In the genomic region with DNA sequence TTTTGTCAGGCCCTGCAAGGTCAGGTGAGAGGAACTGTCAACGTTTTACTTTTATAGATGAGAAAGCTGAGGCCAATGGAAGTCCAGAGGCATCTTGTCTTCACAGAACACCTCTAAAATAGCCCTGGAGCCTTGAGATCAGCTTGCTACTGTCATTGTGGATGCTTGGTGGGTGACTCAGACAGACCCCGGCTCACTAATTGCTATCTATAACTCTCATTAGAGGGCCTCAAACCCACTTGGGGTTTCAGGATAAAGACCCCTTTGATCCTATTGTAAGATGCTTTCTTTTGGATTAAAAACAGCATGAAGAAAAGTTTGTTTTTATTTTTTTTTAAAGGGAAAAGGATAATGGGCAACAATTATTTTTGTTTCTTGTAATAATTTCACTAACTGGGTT, we compare ENCODE assay signal across 22 mouse cellular contexts. TPM values are rescaled to one million over a fixed set of nuclear protein-coding genes. Genes with fewer than 3 reads are reported as not detected.
DNase-seq lines count a peak whose midpoint lies in the region; ATAC-seq lines count a peak whose summit lies in the region.
"Had no signal": no experiment of that assay in that cellular context is flagged by ENCODE, and none has a peak within 500 bp of the region (broad histone marks: within the 10 kb centered on the region; RNA-seq: fewer than 3 reads in every experiment).

No protein-coding gene starts in this region.

- H3K4me2 ChIP-seq in heart, embryonic 13.5 days: no peak overlapping the region
- no peak overlapping the region for H3K4me2 ChIP-seq in midbrain, embryonic 13.5 days (replicated peaks)
- no peak overlapping the region for H3K4me2 ChIP-seq in midbrain, embryonic 16.5 days (ENCODE audit: low read length)
- H3K4me2 ChIP-seq in hindbrain, embryonic 15.5 days: no peak overlapping the region
- H3K4me2 ChIP-seq: embryonic facial prominence, embryonic 12.5 days had no signal

- H3K4me3 ChIP-seq in heart, embryonic 13.5 days: no peak overlapping the region
- no peak overlapping the region for H3K4me3 ChIP-seq in midbrain, embryonic 13.5 days (replicated peaks)
- no peak overlapping the region for H3K4me3 ChIP-seq in midbrain, embryonic 16.5 days (ENCODE audit: low read depth, low read length)
- no peak overlapping the region for H3K4me3 ChIP-seq in hindbrain, embryonic 15.5 days
- H3K4me3 ChIP-seq: embryonic facial prominence, embryonic 12.5 days; erythroblast, embryonic 14.5 days; heart, adult 2 months had no signal

- H3K27ac ChIP-seq in heart, embryonic 13.5 days (replicated peaks): peak overlapping the region; percentile 17
- H3K27ac ChIP-seq in midbrain, embryonic 13.5 days: peak overlapping the region; percentile 26; the same call in 1 of the 2 replicates
- H3K27ac ChIP-seq in midbrain, embryonic 16.5 days (ENCODE audit: low read length): no peak overlapping the region
- H3K27ac ChIP-seq in hindbrain, embryonic 15.5 days (replicated peaks): peak overlapping the region; percentile 41; the same call in 1 of the 2 replicates
- H3K27ac ChIP-seq: embryonic facial prominence, embryonic 12.5 days; heart, adult 2 months; stomach, postnatal 0 days had no signal

- peaks cover 46% of the 10 kb centered on the region for H3K27me3 ChIP-seq in heart, embryonic 13.5 days (replicated peaks)
- no peaks in the 10 kb centered on the region for H3K27me3 ChIP-seq in midbrain, embryonic 13.5 days
- H3K27me3 ChIP-seq in midbrain, embryonic 16.5 days (ENCODE audit: control insufficient read depth, insufficient read depth, low read depth, low read length): no peaks in the 10 kb centered on the region
- H3K27me3 ChIP-seq in hindbrain, embryonic 15.5 days: no peaks in the 10 kb centered on the region

- no peak for ATAC-seq in heart, embryonic 13.5 days (ENCODE audit: extremely low read depth, insufficient number of reproducible peaks, low FRiP score, low TSS enrichment)
- ATAC-seq in midbrain, embryonic 13.5 days: no peak
- ATAC-seq in midbrain, embryonic 16.5 days: no peak
- no peak for ATAC-seq in hindbrain, embryonic 15.5 days (ENCODE audit: low FRiP score, low read depth)
- ATAC-seq: inflammation-experienced regulatory T-cells, adult 6 months; lung, postnatal 0 days had no signal

- no peak for DNase-seq in heart, adult 9 months (ENCODE audit: low spot score in 2 of 2)
- peak; percentile 53 for DNase-seq in retina, postnatal 1 day
- no peak for DNase-seq in spleen, adult 12 weeks (ENCODE audit: low spot score)
- DNase-seq: adrenal gland, adult 2 months; cerebellum, adult 9-10 months; gastrocnemius, postnatal 14 days; heart, adult 2 months; heart, postnatal 10 days; kidney, adult 2 months; kidney, postnatal 10 days; left cerebral cortex, postnatal 4 days; liver; right cerebral cortex, postnatal 25 days had no signal

- H3K4me1 ChIP-seq in heart, embryonic 13.5 days: peaks cover 55% of the 10 kb centered on the region
- H3K4me1 ChIP-seq in midbrain, embryonic 13.5 days (replicated peaks): peaks cover 35% of the 10 kb centered on the region
- peaks cover 10% of the 10 kb centered on the region; the same call in 1 of the 2 replicates for H3K4me1 ChIP-seq in midbrain, embryonic 16.5 days (ENCODE audit: control insufficient read depth, insufficient read depth, low read length)
- peaks cover 19% of the 10 kb centered on the region for H3K4me1 ChIP-seq in hindbrain, embryonic 15.5 days (replicated peaks)

- no peaks in the 10 kb centered on the region for H3K9me3 ChIP-seq in heart, embryonic 13.5 days
- H3K9me3 ChIP-seq in midbrain, embryonic 13.5 days: no peaks in the 10 kb centered on the region
- H3K9me3 ChIP-seq in midbrain, embryonic 16.5 days (replicated peaks; ENCODE audit: control insufficient read depth, low read length, poor library complexity, severe bottlenecking): no peaks in the 10 kb centered on the region
- no peaks in the 10 kb centered on the region for H3K9me3 ChIP-seq in hindbrain, embryonic 15.5 days
- H3K9me3 ChIP-seq: embryonic facial prominence, embryonic 12.5 days had no signal

- H3K36me3 ChIP-seq in heart, embryonic 13.5 days: no peaks in the 10 kb centered on the region
- peaks cover 18% of the 10 kb centered on the region for H3K36me3 ChIP-seq in midbrain, embryonic 13.5 days
- H3K36me3 ChIP-seq in midbrain, embryonic 16.5 days (ENCODE audit: control insufficient read depth, insufficient read depth, low read length): peaks cover 13% of the 10 kb centered on the region
- peaks cover 19% of the 10 kb centered on the region for H3K36me3 ChIP-seq in hindbrain, embryonic 15.5 days
- H3K36me3 ChIP-seq: embryonic facial prominence, embryonic 12.5 days had no signal

- WGBS in heart, embryonic 13.5 days: 18% methylated on average over 2 of the region's 2 CpGs
- WGBS in midbrain, embryonic 13.5 days: 26% methylated on average over 2 of the region's 2 CpGs
- 27% methylated on average over 2 of the region's 2 CpGs for WGBS in midbrain, embryonic 16.5 days
- WGBS in hindbrain, embryonic 15.5 days: 42% methylated on average over 2 of the region's 2 CpGs

- H3K9ac ChIP-seq in heart, embryonic 13.5 days: no peak overlapping the region
- H3K9ac ChIP-seq in midbrain, embryonic 13.5 days (replicated peaks): no peak overlapping the region
- H3K9ac ChIP-seq in midbrain, embryonic 16.5 days (ENCODE audit: low read depth, low read length): no peak overlapping the region
- no peak overlapping the region for H3K9ac ChIP-seq in hindbrain, embryonic 15.5 days
- H3K9ac ChIP-seq: embryonic facial prominence, embryonic 12.5 days had no signal

RNA-seq across cellular contexts. Expression of a gene that starts 58.4 kb away (rescaled TPM):
- polyA plus RNA-seq in heart, embryonic 13.5 days (2015; fragmentation: Nextera tagmentation; extraction: Ambion mirVana): 200 and 215 TPM in 2 replicates
- polyA plus RNA-seq in midbrain, embryonic 13.5 days (2015; fragmentation: Nextera tagmentation; extraction: Ambion mirVana): 229 and 232 TPM in 2 replicates
- polyA plus RNA-seq in midbrain, embryonic 16.5 days (2015; fragmentation: Nextera tagmentation; extraction: Ambion mirVana): 177 and 184 TPM in 2 replicates
- 200 TPM in 2 replicates for polyA plus RNA-seq in hindbrain, embryonic 15.5 days (2015; fragmentation: Nextera tagmentation; extraction: Ambion mirVana)
